Mouse (Mus musculus) layer of hippocampus, postnatal 36 days (tissue): ENCODE measurements around the gene Tmem88. TPM values are rescaled to one million over a fixed set of nuclear protein-coding genes. Genes with fewer than 3 reads are reported as not detected.

Experiments used
- DNase-seq, 2 experiments: peaks; one replicate each; pipeline ENCODE4 v3.0.0; 2022
- total RNA-seq, 2 experiments: library from RNA; stranded (reverse); gene quantifications; 2 replicates each; pipeline ENCODE4 v1.2.3; 2021

Tmem88 gene
- total RNA-seq, 2 experiments from 2014 or later = 1.8 to 2.6 TPM

DNA sequence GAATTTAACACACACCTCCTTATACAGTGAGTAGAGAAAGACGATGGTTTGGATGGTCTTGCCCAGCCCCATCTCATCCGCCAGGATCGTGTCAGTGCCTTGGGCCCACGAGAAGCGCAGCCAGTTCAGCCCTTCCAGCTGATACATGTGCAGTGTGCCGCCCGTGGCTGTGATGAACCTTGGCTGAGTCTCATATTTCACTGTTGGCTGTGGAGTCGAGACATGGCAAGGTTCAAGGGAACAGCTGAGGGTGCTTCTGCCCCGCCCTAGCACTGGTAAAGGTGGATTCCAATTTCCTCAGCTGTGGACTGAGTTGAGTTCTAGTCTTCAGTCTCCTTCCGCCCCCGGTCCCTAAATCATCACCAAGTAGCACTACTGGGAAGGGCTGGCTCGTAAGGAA lies 40.3 kb downstream of the Tmem88 start:
- DNase-seq = no peak

DNA sequence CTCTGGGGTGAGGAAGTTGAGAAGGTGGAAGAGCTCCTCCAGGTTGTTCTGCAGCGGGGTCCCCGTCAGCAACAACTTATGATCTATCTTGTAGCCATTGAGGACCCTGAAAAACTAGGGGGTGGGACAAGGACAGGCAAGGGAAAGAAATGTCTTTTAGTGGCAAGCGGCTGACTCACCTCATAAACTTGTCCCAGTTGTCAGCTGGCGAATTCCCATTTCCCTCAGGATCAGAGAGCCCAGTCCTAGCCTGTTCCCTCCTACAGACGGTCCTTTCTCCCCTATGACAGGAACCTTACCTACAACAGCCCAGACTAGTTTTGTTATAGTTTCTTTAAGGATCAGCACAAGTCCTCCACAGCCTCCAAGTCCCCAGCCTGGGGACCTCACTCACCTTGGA lies 41.5 kb downstream of the Tmem88 start:
- no peak for DNase-seq

Other genes with a start within 250 kb of the Tmem88 start
- gene Alox12b, start 241.2 kb downstream of the Tmem88 start, total RNA-seq = 1 to 10 TPM; 5.8 to 7.4 TPM
- gene Alox8, start 200.4 kb downstream of the Tmem88 start, total RNA-seq = 1 to 10 TPM; 5.8 to 7.2 TPM
- gene Gucy2e, start 161.2 kb downstream of the Tmem88 start, total RNA-seq = 1 to 10 TPM; 1.9 TPM
- 10 to 100 TPM; 15.1 to 15.2 TPM for gene Cntrob, start 74.5 kb downstream of the Tmem88 start, total RNA-seq
- gene Trappc1, start 74.3 kb downstream of the Tmem88 start, total RNA-seq = 10 to 100 TPM; 66.5 to 66.6 TPM
- 10 to 100 TPM; 21.4 to 21.8 TPM for gene Kcnab3, start 72.0 kb downstream of the Tmem88 start, total RNA-seq
- gene Rnf227, start 57.8 kb downstream of the Tmem88 start, total RNA-seq = 100 to 1,000 TPM; 111 to 119 TPM
- gene Chd3, start 28.8 kb downstream of the Tmem88 start, total RNA-seq = 100 to 1,000 TPM; 537 to 553 TPM
- 100 to 1,000 TPM; 117 to 118 TPM for gene Naa38, start 2.7 kb downstream of the Tmem88 start, total RNA-seq
- gene Cyb5d1, start 2.6 kb downstream of the Tmem88 start, total RNA-seq = 10 to 100 TPM; 44.6 to 48.6 TPM
- gene Kdm6b, start 15.4 kb upstream of the Tmem88 start, total RNA-seq = 10 to 100 TPM; 32.0 to 41.6 TPM
- gene Dnah2, start 150.9 kb upstream of the Tmem88 start, total RNA-seq = 1 to 10 TPM; 5.4 to 5.9 TPM
- gene Efnb3, start 162.0 kb upstream of the Tmem88 start, total RNA-seq = 100 to 1,000 TPM; 120 to 121 TPM
- gene Wrap53, start 182.0 kb upstream of the Tmem88 start, total RNA-seq = 10 to 100 TPM; 11.8 to 14.3 TPM
- gene Trp53, start 182.1 kb upstream of the Tmem88 start, total RNA-seq = 10 to 100 TPM; 25.4 to 27.4 TPM
- gene Atp1b2, start 207.7 kb upstream of the Tmem88 start, total RNA-seq = 100 to 1,000 TPM; 400 to 418 TPM
- not detected for gene Shbg, start 219.7 kb upstream of the Tmem88 start, total RNA-seq
- gene Sat2, start 223.8 kb upstream of the Tmem88 start, total RNA-seq = 10 to 100 TPM; 11.7 to 13.7 TPM
- gene Fxr2, start 234.8 kb upstream of the Tmem88 start, total RNA-seq = 100 to 1,000 TPM; 147 to 153 TPM